Mouse (Mus musculus) adrenal gland, postnatal 36 days (tissue): ENCODE measurements at regions not wholly inside any gene's neighbourhood (a gene's known extent, or its start where the extent isn't known, plus 50 kb on each side); places are given as distances from the start of the nearest gene placed in this dataset.
A peak's percentile ranks its signal among the peaks of the same experiment; 100 is the strongest.

Experiments used
- DNase-seq, 2 experiments: peaks; one replicate each; pipeline ENCODE4 v3.0.0; 2021; ENCODE audit warnings: mixed read lengths in 1 of 2

DNA sequence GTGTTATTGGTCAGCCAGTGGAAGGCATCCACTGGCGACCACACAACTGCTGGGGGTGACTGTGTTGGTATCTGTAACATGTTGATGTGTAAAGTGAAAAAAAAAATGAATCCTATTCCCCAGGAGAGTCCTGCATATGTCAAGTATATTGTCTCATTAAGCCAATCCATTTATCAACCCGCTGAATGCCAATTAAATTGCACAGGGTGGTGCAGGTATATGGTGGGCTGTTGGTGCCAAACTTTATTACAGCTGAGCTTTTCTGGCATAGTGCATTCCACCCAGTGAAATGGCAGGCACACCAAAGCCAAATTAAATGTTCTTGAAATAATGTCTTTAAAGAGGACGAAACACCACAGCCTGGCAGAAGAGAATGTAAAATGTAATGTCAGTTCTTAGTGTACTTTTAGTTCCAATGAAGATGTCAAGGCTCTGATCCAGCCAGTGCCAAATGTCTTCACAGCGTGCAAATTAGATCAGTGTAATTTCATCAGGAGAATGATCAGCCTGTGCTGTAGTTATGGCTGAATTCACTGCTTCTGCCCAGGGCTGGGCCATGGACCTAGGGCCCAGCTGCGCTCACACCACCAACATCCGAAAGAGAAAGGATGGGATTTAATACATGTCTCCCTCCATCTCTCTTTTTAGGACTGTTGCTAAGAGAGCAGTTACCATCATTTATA, 66.6 kb upstream of the Itga4 start:
- no peak for DNase-seq

DNA sequence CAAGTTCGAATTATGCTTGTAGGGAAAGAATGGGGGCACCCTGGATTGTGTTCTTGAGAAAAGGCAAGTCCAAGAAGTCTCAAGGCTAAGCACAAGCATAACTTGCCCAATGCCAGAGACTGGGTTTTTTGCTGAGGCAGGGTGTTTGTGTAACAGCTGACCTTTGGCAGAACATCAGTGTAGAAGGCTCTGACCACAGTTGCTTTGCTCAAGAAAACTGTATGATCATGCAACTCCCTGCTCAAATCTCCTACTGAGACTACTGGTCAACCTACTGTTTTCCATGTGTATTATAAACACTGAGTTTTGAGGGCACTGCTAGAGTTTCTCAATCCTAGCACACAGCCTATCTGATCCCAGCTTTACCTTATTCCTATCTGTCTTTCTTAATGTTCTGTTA, 61.4 kb upstream of the Itga4 start:
- peak; percentile 7 to 34 for DNase-seq

DNA sequence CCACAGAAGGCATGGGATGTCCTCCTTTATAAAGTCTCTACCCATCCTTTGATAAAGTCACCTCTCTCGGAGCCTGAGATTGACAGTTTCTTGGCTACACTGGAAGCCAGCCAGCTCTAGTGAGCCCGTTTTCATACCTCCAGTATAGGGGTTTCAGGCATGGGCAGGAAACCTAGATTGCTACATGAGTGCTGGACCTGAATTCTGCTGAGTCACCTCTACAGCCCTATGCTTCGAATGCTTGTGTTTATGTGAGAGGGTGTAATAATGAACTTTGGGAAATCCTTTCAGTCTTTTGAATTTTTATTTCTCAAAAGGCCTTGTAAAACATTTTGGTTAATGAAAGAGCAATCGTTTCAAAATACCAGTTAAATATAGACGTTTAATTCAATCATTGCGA, 53.5 kb upstream of the Itga4 start:
- no peak for DNase-seq
